Mouse (Mus musculus) brain, adult 2 months (tissue): ENCODE measurements at regions not wholly inside any gene's neighbourhood (a gene's known extent, or its start where the extent isn't known, plus 50 kb on each side); places are given as distances from the start of the nearest gene placed in this dataset.

Experiments used
- DNase-seq: peaks from one replicate; pipeline ENCODE4 v3.0.0; 2011; ENCODE audit warnings: low read depth, low spot score

DNA sequence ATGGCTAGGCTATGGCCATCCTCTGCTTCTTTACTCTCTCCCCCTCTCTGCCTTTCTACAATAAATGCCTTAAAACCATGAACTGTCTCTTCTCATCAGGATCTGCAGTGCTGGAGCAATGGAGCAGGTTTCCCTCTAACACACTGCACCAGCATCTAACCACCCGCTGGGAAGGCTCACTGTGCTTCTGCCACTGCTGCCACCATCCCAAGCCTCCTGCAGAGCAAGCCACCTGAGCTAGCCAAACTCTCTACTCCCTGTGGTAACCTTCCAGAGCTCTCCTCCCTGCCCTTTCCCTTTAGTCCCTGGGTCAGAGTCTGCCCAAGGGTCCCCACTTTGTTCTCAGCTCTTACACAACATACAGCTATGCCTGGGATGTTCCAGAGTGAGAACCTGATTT is 107.3 kb upstream of the 4933402E13Rik start:
- peak; percentile 35 for DNase-seq

DNA sequence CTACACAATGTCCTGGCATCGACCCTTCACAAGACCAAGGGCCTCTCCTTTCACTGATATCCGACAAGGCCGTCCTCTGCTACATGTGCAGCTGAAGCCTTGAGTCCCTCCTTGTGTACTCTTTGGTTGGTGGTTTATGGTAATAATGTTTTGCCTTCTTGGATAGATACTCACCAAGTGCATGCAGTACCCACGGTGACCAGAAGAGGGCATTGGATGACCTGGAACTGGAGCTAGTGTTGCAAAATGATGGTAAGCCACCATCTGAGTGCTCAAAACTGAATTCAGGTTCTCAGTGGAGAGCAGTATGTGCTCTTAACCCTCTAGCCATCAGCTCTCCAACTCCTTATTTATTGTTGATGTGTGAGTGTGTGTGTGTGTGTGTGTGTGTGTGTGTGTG is 103.2 kb upstream of the 4933402E13Rik start:
- peak; percentile 8 for DNase-seq
